Mouse (Mus musculus): Measurements from ENCODE around the gene Grb10. TPM values are rescaled to one million over a fixed set of nuclear protein-coding genes. Genes with fewer than 3 reads are reported as not detected.

Gene Grb10
- polyA plus RNA-seq, 1 experiment from 2014 or later, result 121 TPM

DNA sequence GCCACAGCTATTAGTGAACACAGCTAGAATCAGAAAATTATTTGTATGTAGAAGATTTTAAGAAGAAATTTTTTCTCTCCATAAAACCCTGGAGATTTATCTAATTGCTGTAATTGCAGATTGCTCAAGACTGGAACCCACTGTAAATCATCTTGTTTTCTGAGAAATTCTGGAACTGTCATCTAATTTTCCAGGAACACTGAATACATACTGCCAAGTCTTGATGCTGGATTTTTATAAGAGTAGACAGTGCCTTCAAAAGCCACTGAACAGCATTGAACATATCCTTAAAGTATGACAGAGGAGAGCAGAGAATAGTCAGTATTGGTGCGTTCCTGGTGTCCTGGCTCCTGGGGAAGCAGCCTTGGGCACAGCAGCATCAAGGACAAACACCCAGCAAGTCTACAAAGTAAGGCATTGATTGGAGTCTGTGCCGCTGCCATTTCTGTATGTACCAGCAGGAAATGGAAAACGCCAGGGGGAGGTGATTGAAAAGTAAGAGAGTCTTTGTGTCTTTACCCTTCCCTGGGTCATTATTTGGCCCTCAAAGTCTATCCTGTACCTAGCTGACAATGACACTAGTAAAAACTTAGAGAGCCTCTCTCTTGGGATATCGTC is 38.1 kb downstream of the Grb10 start:
- WGBS (ENCODE audit: insufficient replicate concordance), result 72% methylated on average over 4 of the region's 4 CpGs
- H3K27me3 ChIP-seq (ENCODE audit: insufficient read depth, low read length), result no peaks in the 10 kb centered on the region
- TF ChIP-seq CTCF (IDR thresholded peaks at IDR 0.05; ENCODE audit: low read depth), result no peak
- TF ChIP-seq EP300 (IDR thresholded peaks at IDR 0.05; ENCODE audit: low read depth), result no peak
- no peak for DNase-seq
- H3K36me3 ChIP-seq (replicated peaks; ENCODE audit: insufficient read depth, low read length), result no peaks in the 10 kb centered on the region
- H3K9me3 ChIP-seq (ENCODE audit: low read length), result no peaks in the 10 kb centered on the region
- no peak overlapping the region for H3K27ac ChIP-seq (ENCODE audit: low read depth)
- no peaks in the 10 kb centered on the region for H3K4me1 ChIP-seq (ENCODE audit: insufficient read depth)
- H3K4me2 ChIP-seq (ENCODE audit: low read depth, low read length), result no peak overlapping the region
- no peak for ATAC-seq
- H3K9ac ChIP-seq (replicated peaks), result no peak overlapping the region
- H3K4me3 ChIP-seq (ENCODE audit: low read depth, low read length), result no peak overlapping the region

DNA sequence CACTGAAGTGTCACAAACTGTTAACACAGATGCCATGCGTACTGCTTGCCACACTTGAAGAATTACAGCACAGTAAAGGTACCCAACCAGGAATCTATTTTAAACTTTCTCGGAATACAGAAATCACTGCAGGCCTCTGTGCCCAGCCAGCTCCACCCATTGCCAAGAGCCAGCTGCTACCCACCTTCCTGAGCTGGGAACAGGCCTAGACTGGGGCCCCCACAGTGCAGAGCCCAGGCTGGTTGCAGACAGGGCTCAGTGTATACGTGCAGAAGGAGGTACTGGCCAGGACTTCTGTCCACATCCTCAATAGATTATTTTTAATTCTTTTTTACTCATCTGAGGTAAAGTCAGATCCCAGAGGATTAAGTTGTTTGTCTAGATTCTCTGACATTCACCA is 39.6 kb downstream of the Grb10 start:
- no peaks in the 10 kb centered on the region for H3K9me3 ChIP-seq (ENCODE audit: low read length)
- no peak overlapping the region for H3K27ac ChIP-seq (ENCODE audit: low read depth)
- H3K4me1 ChIP-seq (ENCODE audit: insufficient read depth), result no peaks in the 10 kb centered on the region
- H3K4me3 ChIP-seq (ENCODE audit: low read depth, low read length), result no peak overlapping the region
- no peaks in the 10 kb centered on the region for H3K36me3 ChIP-seq (replicated peaks; ENCODE audit: insufficient read depth, low read length)
- TF ChIP-seq CTCF (IDR thresholded peaks at IDR 0.05; ENCODE audit: low read depth), result no peak
- TF ChIP-seq EP300 (IDR thresholded peaks at IDR 0.05; ENCODE audit: low read depth), result no peak
- WGBS (ENCODE audit: insufficient replicate concordance), result 67% methylated on average over 3 of the region's 3 CpGs
- DNase-seq, result no peak
- H3K4me2 ChIP-seq (ENCODE audit: low read depth, low read length), result no peak overlapping the region; the same call in 1 of the 2 replicates
- no peaks in the 10 kb centered on the region for H3K27me3 ChIP-seq (ENCODE audit: insufficient read depth, low read length)
- H3K9ac ChIP-seq (replicated peaks), result no peak overlapping the region
- ATAC-seq, result no peak

DNA sequence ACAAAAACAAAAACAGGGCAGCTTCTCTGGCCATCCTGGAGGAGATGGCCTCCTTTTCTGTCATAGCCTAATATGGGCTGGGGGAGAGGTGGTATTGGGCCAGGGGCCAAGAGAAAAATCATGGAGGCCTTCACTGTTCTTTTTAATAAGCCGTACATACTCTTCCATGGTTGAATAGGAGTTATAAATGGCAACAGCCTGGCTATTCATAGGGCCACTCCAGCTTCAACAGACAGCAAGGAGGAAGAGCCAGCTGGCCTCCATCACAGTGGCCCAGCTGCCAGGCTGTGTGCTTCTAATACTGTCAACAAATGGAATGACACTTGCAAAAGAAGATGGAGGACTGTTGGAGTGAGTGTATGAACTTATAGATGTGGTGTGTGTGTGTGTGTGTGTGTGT is 41.4 kb downstream of the Grb10 start:
- no peak for DNase-seq
- TF ChIP-seq CTCF (IDR thresholded peaks at IDR 0.05; ENCODE audit: low read depth) (no peak), EP300 (IDR thresholded peaks at IDR 0.05; ENCODE audit: low read depth) (no peak)
- 75% methylated on average over 1 of the region's 1 CpGs for WGBS (ENCODE audit: insufficient replicate concordance)
- Histone ChIP-seq H3K9ac (replicated peaks) (no peak overlapping the region), H3K9me3 (ENCODE audit: low read length) (no peaks in the 10 kb centered on the region), H3K27me3 (ENCODE audit: insufficient read depth, low read length) (no peaks in the 10 kb centered on the region), H3K27ac (ENCODE audit: low read depth) (no peak overlapping the region), H3K4me2 (ENCODE audit: low read depth, low read length) (no peak overlapping the region), H3K4me1 (ENCODE audit: insufficient read depth) (no peaks in the 10 kb centered on the region), H3K4me3 (ENCODE audit: low read depth, low read length) (no peak overlapping the region), H3K36me3 (replicated peaks; ENCODE audit: insufficient read depth, low read length) (no peaks in the 10 kb centered on the region)
- ATAC-seq, result no peak

DNA sequence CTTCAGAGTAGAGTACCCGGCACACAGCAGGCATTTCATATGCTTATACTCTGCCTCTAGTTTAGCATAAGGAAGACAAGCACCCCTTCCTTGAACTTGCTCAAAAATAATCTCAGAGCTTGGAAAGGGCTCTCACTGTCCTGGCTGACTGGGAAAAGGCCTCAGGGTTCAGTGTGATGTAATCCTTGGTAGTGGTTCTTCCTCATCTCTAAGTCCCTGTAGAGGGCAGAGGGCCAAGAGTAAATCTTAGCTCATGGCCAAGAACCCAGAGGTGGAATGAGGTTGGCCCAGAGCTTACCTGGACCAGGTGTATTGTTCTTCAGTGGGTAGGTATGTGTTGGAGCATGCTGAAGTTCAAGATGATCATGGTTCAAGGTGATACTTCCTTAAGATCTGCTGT is 43.1 kb downstream of the Grb10 start:
- no peak for TF ChIP-seq EP300 (IDR thresholded peaks at IDR 0.05; ENCODE audit: low read depth)
- TF ChIP-seq CTCF (IDR thresholded peaks at IDR 0.05; ENCODE audit: low read depth), result no peak
- DNase-seq (no peak), ATAC-seq (no peak)
- 83% methylated on average over 1 of the region's 1 CpGs for WGBS (ENCODE audit: insufficient replicate concordance)
- Histone ChIP-seq H3K9me3 (ENCODE audit: low read length) (no peaks in the 10 kb centered on the region), H3K36me3 (replicated peaks; ENCODE audit: insufficient read depth, low read length) (no peaks in the 10 kb centered on the region), H3K4me3 (ENCODE audit: low read depth, low read length) (no peak overlapping the region), H3K9ac (replicated peaks) (no peak overlapping the region), H3K4me1 (ENCODE audit: insufficient read depth) (no peaks in the 10 kb centered on the region), H3K27ac (ENCODE audit: low read depth) (no peak overlapping the region), H3K4me2 (ENCODE audit: low read depth, low read length) (no peak overlapping the region), H3K27me3 (ENCODE audit: insufficient read depth, low read length) (no peaks in the 10 kb centered on the region)

DNA sequence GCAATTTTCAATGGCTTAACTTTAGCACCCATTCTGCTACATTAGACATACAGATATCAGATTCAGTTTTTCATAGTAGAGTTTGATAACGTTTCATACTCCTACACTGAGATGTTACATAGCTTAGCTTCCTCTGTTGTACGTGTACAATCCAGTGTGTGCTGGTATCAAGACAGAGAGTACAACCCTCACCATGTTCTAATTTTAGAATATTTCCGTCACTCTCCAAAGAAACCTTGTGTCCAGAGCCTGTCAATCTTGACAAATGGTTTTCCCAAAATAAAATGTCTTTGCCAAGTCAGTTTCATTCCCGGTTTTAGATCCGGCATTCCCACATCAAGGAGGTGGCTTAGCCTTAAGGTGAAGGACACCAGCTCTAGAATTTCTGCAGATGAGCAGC is 44.7 kb downstream of the Grb10 start:
- H3K4me3 ChIP-seq (ENCODE audit: low read depth, low read length), result no peak overlapping the region
- no peak overlapping the region for H3K27ac ChIP-seq (ENCODE audit: low read depth)
- no peaks in the 10 kb centered on the region for H3K9me3 ChIP-seq (ENCODE audit: low read length)
- no peak for ATAC-seq
- no peaks in the 10 kb centered on the region for H3K4me1 ChIP-seq (ENCODE audit: insufficient read depth)
- H3K4me2 ChIP-seq (ENCODE audit: low read depth, low read length), result no peak overlapping the region
- 67% methylated on average over 5 of the region's 5 CpGs for WGBS (ENCODE audit: insufficient replicate concordance)
- no peak overlapping the region for H3K9ac ChIP-seq (replicated peaks)
- no peaks in the 10 kb centered on the region for H3K27me3 ChIP-seq (ENCODE audit: insufficient read depth, low read length)
- no peaks in the 10 kb centered on the region for H3K36me3 ChIP-seq (replicated peaks; ENCODE audit: insufficient read depth, low read length)
- no peak for DNase-seq
- no peak for TF ChIP-seq EP300 (IDR thresholded peaks at IDR 0.05; ENCODE audit: low read depth)
- no peak for TF ChIP-seq CTCF (IDR thresholded peaks at IDR 0.05; ENCODE audit: low read depth)

DNA sequence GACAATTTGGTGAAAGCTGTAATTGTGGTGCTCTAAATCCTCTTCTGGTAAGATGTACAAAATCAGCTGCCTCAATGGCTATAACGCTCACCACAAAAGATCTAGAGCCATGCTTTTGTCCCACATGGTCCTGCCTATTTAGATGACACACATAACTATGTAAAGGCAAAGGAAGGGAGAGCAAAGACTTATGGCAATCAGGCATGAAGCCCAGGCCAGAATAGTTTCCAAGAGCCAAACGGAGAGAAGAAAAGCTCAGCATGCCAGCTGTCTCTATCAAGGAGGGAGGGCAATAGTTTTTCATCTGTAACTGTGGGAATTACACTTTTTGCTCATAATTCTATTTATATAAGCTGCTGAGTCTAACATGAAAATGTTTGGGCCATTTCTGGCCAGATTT is 45.3 kb downstream of the Grb10 start:
- no peak overlapping the region for H3K9ac ChIP-seq (replicated peaks)
- H3K27ac ChIP-seq (ENCODE audit: low read depth), result no peak overlapping the region
- 78% methylated on average over 2 of the region's 2 CpGs for WGBS (ENCODE audit: insufficient replicate concordance)
- H3K9me3 ChIP-seq (ENCODE audit: low read length), result no peaks in the 10 kb centered on the region
- ATAC-seq (no peak), DNase-seq (no peak)
- no peaks in the 10 kb centered on the region for H3K36me3 ChIP-seq (replicated peaks; ENCODE audit: insufficient read depth, low read length)
- H3K27me3 ChIP-seq (ENCODE audit: insufficient read depth, low read length), result no peaks in the 10 kb centered on the region
- H3K4me1 ChIP-seq (ENCODE audit: insufficient read depth), result no peaks in the 10 kb centered on the region
- TF ChIP-seq CTCF (IDR thresholded peaks at IDR 0.05; ENCODE audit: low read depth), result no peak
- no peak for TF ChIP-seq EP300 (IDR thresholded peaks at IDR 0.05; ENCODE audit: low read depth)
- no peak overlapping the region for H3K4me2 ChIP-seq (ENCODE audit: low read depth, low read length)
- H3K4me3 ChIP-seq (ENCODE audit: low read depth, low read length), result no peak overlapping the region

DNA sequence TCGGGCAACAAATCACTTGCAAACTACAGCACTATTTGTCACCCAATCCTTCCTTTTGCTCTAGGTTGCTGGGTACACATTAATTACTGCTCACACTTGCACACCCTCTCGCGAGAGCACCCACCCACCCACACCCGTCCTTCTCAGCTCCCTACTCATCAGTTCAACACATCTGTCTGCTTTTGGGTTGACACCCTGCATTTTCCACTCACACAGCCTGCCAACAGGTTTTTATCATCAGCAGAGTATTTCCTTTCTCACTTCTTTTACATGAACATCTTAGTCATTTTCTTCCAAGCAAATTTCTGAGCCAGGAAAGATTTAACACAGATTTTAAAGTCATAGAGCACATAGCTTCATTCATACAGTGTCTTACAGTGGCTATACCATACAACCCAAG is 48.6 kb downstream of the Grb10 start:
- H3K4me1 ChIP-seq (ENCODE audit: insufficient read depth), result no peaks in the 10 kb centered on the region
- no peak overlapping the region for H3K27ac ChIP-seq (ENCODE audit: low read depth)
- H3K9ac ChIP-seq (replicated peaks), result no peak overlapping the region
- H3K27me3 ChIP-seq (ENCODE audit: insufficient read depth, low read length), result no peaks in the 10 kb centered on the region
- TF ChIP-seq EP300 (IDR thresholded peaks at IDR 0.05; ENCODE audit: low read depth) (no peak), CTCF (IDR thresholded peaks at IDR 0.05; ENCODE audit: low read depth) (no peak)
- no peak for DNase-seq
- no peak overlapping the region for H3K4me3 ChIP-seq (ENCODE audit: low read depth, low read length)
- no peak for ATAC-seq
- no peak overlapping the region for H3K4me2 ChIP-seq (ENCODE audit: low read depth, low read length)
- no peaks in the 10 kb centered on the region for H3K36me3 ChIP-seq (replicated peaks; ENCODE audit: insufficient read depth, low read length)
- 59% methylated on average over 4 of the region's 4 CpGs for WGBS (ENCODE audit: insufficient replicate concordance)
- no peaks in the 10 kb centered on the region for H3K9me3 ChIP-seq (ENCODE audit: low read length)

Measured in liver, postnatal 0 days (tissue).